Mouse (Mus musculus) heart, embryonic 10.5 days (tissue): ENCODE data around the gene Epha4. TPM values are rescaled to one million over a fixed set of nuclear protein-coding genes. Genes with fewer than 3 reads are reported as not detected.

Experiments
- DNase-seq: peaks from one replicate; pipeline ENCODE4 v3.0.0-alpha.2; 2017; ENCODE audit warnings: low spot score
- H3K27ac ChIP-seq: fragments of 300-500 bp; sonication (generic); 2 replicates; pipeline ENCODE4 v1.5.1; 2016; ENCODE audit warnings: mild to moderate bottlenecking
- H3K27me3 ChIP-seq: fragments of 300-500 bp; sonication (generic); 2 replicates; pipeline ENCODE4 v1.6.1; 2016; ENCODE audit warnings: mild to moderate bottlenecking; ENCODE audit not compliant: poor library complexity, insufficient read depth, severe bottlenecking
- H3K36me3 ChIP-seq: fragments of 300-500 bp; sonication (generic); 2 replicates; pipeline ENCODE4 v1.6.1; 2016; ENCODE audit warnings: mild to moderate bottlenecking, moderate library complexity
- H3K4me1 ChIP-seq: fragments of 300-500 bp; sonication (generic); 2 replicates; pipeline ENCODE4 v1.6.1; 2016; ENCODE audit warnings: mild to moderate bottlenecking
- H3K4me3 ChIP-seq: fragments of 300-500 bp; sonication (generic); 2 replicates; pipeline ENCODE4 v1.5.1; 2016; ENCODE audit warnings: mild to moderate bottlenecking, moderate library complexity
- H3K9me3 ChIP-seq: fragments of 300-500 bp; sonication (generic); 2 replicates; pipeline ENCODE4 v1.6.1; 2016; ENCODE audit warnings: mild to moderate bottlenecking, moderate library complexity
- WGBS: fragments of 180-500 bp; shearing (Covaris S2); methylation state at CpG from one replicate; pipeline ENCODE4 v1.1.7; 2016; 5-methylcytosine and 5-hydroxymethylcytosine counted together
- polyA plus RNA-seq: library from polyadenylated mRNA; unstranded; fragments of >200 nt; fragmentation: Nextera tagmentation; extraction: Ambion mirVana; gene quantifications from 2 replicates; pipeline ENCODE4 v1.2.1, GENCODE M21; 2016

Gene Epha4
- polyA plus RNA-seq, 1 experiment from 2014 or later = 11.5 TPM

DNA sequence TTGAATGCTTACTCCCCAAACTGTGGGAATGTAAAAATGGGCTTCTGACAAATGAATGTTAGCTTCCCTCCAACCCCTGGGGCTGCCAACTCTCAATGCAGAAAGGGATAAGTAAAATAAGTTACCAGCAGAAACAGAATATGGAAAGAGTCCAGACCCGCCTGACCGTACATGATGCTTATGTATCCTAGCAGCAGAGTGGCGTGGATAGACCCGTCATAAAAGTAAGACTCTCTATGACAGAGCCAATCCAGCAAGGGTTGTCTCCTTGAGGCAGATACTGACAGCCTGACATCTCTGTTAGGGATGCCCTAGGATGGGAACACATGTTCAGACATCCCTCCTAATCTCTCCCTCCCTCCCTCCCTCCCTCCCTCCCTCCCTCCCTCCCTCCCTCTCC lies 111.9 kb downstream of the Epha4 start:
- Histone ChIP-seq H3K4me1 (no peaks in the 10 kb centered on the region; the same call in 1 of the 2 replicates), H3K36me3 (peaks cover 7% of the 10 kb centered on the region; the same call in 1 of the 2 replicates), H3K27me3 (no peaks in the 10 kb centered on the region), H3K27ac (no peak overlapping the region), H3K9me3 (no peaks in the 10 kb centered on the region), H3K4me3 (no peak overlapping the region)
- no peak for DNase-seq
- WGBS = 74% methylated on average over 4 of the region's 4 CpGs

DNA sequence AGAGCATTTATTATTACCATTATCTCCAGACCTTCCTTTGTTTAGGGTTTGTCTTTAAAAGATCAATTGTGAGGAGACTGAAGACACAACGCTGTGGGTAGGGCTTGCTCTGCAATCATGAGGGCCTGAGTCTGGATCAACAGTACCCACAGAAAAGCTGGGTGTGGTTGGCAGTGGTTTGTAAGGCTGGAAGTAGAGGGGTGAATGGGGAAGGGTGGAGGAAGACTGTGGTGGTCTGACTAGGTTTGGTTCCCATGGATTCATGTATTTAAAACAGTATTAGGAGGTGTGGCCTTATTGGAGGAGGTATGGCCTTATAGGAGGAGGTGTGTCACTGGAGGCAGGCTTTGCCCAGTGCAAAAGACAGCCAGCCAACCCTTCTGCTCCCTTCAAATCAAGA lies 113.4 kb downstream of the Epha4 start:
- Histone ChIP-seq H3K4me3 (no peak overlapping the region), H3K36me3 (peaks cover 12% of the 10 kb centered on the region), H3K27me3 (no peaks in the 10 kb centered on the region), H3K4me1 (no peaks in the 10 kb centered on the region; the same call in 1 of the 2 replicates), H3K27ac (no peak overlapping the region), H3K9me3 (no peaks in the 10 kb centered on the region)
- DNase-seq = no peak
- WGBS = 67% methylated on average over 1 of the region's 1 CpGs

DNA sequence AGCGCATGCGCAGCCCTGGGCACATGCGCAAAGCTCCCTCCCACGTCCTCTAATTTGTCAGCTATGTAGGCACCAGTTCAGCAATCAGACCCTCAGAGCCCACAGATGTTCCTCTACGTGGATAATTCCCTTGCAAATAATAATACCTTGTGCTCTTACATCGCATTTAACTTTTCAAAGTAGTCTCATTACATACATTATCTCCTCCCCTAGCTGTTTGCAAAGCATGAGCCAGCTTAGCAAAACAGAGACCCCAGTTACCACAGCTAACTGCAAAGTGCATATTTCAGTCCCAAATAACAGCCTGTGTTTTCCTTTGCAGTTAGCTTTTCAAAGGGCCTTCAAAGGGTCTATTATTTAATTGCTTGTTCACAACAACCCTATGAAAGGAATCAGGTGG lies 123.3 kb downstream of the Epha4 start:
- H3K36me3 ChIP-seq = no peaks in the 10 kb centered on the region
- 82% methylated on average over 6 of the region's 6 CpGs for WGBS

DNA sequence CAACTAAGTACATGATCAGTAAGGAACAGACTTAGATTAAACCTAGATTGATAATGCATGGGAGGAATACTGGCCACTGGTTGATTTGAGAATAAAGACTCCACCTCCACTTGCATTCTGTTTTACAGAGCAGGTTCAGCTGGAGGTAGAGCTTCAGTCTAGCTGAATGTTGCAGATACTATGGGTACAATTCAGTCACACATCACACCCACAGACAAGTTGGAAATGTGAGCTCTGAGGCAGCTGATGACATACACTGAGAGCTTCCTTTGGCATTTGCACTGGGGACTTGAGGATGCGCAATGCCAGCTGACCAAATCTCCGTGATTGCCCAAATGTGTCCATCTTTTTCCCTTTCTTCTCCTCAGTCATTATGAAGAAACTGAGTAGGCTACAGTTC lies 125.8 kb downstream of the Epha4 start:
- Histone ChIP-seq H3K36me3 (no peaks in the 10 kb centered on the region), H3K4me3 (no peak overlapping the region), H3K27ac (no peak overlapping the region), H3K9me3 (no peaks in the 10 kb centered on the region), H3K4me1 (peaks cover 24% of the 10 kb centered on the region), H3K27me3 (peaks cover 35% of the 10 kb centered on the region; the same call in 1 of the 2 replicates)
- 94% methylated on average over 2 of the region's 2 CpGs for WGBS
- DNase-seq = no peak

More for the DNA sequence above, 123.3 kb downstream of the Epha4 start:
- no peak for DNase-seq
- Histone ChIP-seq H3K27me3 (peaks cover 18% of the 10 kb centered on the region; the same call in 1 of the 2 replicates), H3K9me3 (no peaks in the 10 kb centered on the region), H3K27ac (no peak overlapping the region), H3K4me1 (peaks cover 13% of the 10 kb centered on the region), H3K4me3 (no peak overlapping the region)

DNA sequence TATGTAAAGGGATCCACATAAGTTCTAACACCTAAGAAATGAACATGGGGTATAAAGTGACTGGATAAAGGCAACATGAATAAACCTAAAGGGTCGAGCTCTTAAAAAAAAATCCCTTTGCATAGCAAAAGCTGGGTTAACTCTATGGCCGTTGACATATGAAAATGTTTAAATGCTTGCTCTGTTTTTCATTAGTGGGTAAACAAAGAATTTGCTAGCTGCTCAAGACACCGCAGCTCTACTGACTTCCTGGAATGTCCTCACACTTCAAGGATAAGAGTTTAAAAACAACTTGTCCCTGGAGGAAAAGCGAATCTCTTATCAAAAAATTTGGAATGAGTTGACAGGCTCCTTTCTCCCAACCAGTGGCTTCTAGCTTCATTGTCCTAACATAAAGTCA lies 126.3 kb downstream of the Epha4 start:
- no peak overlapping the region for H3K27ac ChIP-seq
- DNase-seq = no peak
- peaks cover 24% of the 10 kb centered on the region for H3K4me1 ChIP-seq
- H3K36me3 ChIP-seq = no peaks in the 10 kb centered on the region
- no peaks in the 10 kb centered on the region for H3K9me3 ChIP-seq
- peaks cover 35% of the 10 kb centered on the region; the same call in 1 of the 2 replicates for H3K27me3 ChIP-seq
- no peak overlapping the region for H3K4me3 ChIP-seq
- WGBS = 37% methylated on average over 4 of the region's 4 CpGs

DNA sequence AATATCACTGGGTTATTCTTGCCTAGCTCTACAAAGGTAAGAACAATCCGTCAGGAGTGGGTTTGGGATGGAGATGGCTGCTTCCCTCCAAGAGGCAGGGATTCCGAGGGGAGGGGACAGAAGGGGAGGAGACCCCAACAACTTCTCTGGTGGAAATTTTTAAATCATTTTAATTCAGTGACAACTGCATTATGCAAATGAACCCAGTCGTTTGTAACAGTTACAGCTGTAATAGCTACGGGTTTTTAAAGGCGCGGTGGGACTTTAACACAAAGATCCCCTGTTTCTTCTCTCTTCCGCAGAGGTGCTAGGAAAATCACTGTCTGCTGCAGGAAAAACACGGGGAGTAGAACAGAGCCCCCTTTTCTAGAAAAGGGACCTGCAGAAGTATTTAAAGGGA lies 129.3 kb downstream of the Epha4 start:
- Histone ChIP-seq H3K27me3 (peaks cover 35% of the 10 kb centered on the region; the same call in 1 of the 2 replicates), H3K27ac (no peak overlapping the region), H3K4me1 (peaks cover 24% of the 10 kb centered on the region), H3K4me3 (no peak overlapping the region), H3K9me3 (no peaks in the 10 kb centered on the region), H3K36me3 (no peaks in the 10 kb centered on the region)
- WGBS = 73% methylated on average over 8 of the region's 8 CpGs
- no peak for DNase-seq

DNA sequence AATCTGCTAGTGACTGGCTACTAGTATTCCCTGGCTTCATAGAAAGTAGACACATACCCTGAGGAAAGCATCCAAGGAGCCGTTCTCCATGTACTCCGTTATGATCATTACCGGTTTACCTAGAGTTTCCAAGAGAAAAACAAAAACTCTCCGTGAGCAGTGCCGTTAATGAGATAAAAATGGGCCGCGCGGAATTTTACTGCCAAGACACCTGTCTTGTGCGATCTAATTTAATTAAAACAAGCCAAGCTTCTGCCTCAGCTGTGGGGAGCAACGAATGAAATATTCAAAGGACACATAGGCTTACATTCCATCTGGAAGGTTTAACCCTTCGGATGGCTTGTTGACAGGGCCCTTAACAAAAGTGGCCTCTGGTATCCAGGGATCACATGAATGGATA lies 131.4 kb downstream of the Epha4 start:
- peaks cover 6% of the 10 kb centered on the region; the same call in 1 of the 2 replicates for H3K36me3 ChIP-seq
- H3K9me3 ChIP-seq = no peaks in the 10 kb centered on the region
- WGBS = 74% methylated on average over 11 of the region's 11 CpGs
- no peak overlapping the region for H3K4me3 ChIP-seq
- peaks cover 28% of the 10 kb centered on the region; the same call in 1 of the 2 replicates for H3K27me3 ChIP-seq
- DNase-seq = no peak
- H3K4me1 ChIP-seq = peaks cover 17% of the 10 kb centered on the region
- no peak overlapping the region for H3K27ac ChIP-seq

DNA sequence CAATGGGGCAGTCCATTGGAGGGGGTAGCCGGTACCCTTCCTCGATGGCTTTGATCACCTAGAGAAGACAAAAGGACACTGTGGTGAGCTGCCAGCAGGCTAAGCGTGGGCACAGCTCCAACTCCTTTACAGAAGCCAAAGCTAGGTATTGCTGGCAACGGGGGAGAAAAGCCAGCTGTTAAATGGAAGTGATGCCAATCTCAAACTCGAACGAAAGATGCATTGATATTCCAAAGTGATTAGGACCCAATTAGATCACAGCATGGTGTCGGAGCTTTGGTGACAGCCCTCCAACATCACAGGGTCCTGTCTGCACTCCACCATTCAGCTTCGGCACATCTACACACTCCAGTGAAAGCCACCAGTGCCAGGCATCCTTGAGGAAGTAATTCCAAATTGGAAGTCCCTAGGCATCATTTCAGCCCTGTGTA lies 137.3 kb downstream of the Epha4 start:
- no peak overlapping the region for H3K27ac ChIP-seq
- DNase-seq = no peak
- peaks cover 6% of the 10 kb centered on the region; the same call in 1 of the 2 replicates for H3K27me3 ChIP-seq
- H3K36me3 ChIP-seq = peaks cover 23% of the 10 kb centered on the region; the same call in 1 of the 2 replicates
- no peak overlapping the region for H3K4me3 ChIP-seq
- WGBS = 88% methylated on average over 8 of the region's 8 CpGs
- no peaks in the 10 kb centered on the region for H3K9me3 ChIP-seq
- no peaks in the 10 kb centered on the region for H3K4me1 ChIP-seq

DNA sequence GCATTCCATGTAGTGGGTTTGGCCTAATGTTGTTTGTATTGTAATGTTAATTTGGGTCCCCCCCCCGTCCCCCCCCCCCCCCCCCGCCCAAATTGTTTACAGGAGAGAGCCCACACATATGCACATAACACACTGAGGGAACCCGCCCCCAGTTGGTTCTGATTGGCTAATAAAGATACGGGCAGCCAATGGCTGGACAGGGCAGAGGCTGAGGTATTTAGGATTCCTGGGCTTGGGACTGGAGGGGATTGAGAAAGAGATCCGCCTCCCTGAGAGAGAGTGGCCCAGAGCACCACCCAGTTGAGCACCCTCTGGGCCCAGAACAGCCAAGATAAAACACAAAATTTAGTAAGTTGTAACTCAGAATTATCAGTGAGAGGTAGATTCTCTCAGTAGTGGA lies 140.8 kb downstream of the Epha4 start:
- H3K4me3 ChIP-seq = no peak overlapping the region
- H3K27me3 ChIP-seq = peaks cover 6% of the 10 kb centered on the region; the same call in 1 of the 2 replicates
- H3K9me3 ChIP-seq = no peaks in the 10 kb centered on the region
- H3K27ac ChIP-seq = no peak overlapping the region
- no peak for DNase-seq
- 59% methylated on average over 5 of the region's 5 CpGs for WGBS
- peaks cover 24% of the 10 kb centered on the region; the same call in 1 of the 2 replicates for H3K36me3 ChIP-seq
- peaks cover 2% of the 10 kb centered on the region; the same call in 1 of the 2 replicates for H3K4me1 ChIP-seq

DNA sequence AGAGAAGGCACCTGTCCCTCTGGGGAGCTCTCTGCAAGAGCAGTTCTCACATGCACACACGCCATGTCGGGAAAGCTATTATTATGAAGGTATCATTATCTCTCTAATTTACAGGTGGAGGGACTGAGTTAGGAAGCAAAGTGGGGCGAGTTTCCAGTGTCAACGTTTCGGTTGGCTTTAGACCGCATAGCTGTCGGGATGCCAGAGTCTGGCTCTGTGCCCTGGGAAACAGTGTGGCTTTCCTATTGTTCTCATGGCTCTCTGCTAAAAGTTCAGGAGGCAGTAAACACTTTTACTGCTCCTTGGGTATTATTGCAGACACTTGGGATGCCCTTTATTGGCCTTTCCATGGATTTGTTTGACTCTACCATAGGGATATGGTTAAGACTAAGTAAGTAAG lies 144.0 kb downstream of the Epha4 start:
- Histone ChIP-seq H3K27ac (no peak overlapping the region), H3K9me3 (no peaks in the 10 kb centered on the region), H3K27me3 (no peaks in the 10 kb centered on the region), H3K36me3 (peaks cover 30% of the 10 kb centered on the region; the same call in 1 of the 2 replicates), H3K4me3 (no peak overlapping the region), H3K4me1 (peaks cover 2% of the 10 kb centered on the region; the same call in 1 of the 2 replicates)
- no peak for DNase-seq
- WGBS = 79% methylated on average over 7 of the region's 7 CpGs

DNA sequence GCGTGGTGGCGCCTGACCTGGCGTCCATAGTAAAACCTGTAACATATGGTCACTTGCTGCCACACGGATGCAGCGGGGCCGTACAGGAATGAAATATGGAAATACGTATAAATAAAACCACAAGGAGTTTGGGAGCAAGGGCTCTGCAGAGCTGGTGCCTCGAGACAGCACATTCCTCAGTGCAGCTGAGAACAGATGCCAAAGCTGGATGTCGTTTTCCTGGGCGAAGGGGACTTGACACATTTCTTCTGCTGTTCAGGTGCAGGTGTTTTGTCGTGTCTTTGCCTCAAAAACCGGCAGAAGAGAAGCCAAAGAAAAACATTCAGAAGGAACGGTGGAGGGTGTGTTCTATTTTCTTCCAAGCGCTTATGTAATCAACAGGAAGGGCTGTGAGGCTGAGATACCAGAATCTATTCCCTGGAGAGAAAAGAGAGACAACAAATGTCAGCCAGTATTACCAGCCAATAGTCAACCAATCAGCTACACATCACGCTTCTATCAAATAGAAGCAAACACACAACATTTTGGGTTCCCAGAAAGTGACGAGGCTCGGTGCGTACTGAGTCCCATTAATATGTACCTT lies 145.5 kb downstream of the Epha4 start:
- peaks cover 2% of the 10 kb centered on the region; the same call in 1 of the 2 replicates for H3K4me1 ChIP-seq

DNA sequence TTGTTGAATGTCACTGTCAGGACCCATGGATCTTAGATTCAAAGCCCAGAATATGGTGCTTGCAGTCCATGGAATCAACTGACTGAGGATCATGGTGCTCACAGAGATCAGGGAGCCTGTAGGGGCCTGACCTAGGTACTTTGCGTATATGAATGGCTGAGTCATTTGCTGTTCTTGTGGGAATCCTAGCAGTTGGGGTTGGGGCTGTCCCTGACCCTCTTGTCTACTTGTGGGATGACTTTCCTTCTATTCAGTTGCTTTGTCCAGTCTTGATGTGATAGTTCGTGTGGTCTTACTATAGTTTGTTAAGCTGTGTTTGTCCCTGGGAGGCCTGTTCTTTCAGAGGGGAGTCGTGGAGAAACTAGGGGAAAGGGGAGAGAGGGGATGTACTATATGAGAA lies 149.0 kb downstream of the Epha4 start:
- 80% methylated on average over 3 of the region's 3 CpGs for WGBS
- no peak overlapping the region for H3K4me3 ChIP-seq
- no peaks in the 10 kb centered on the region for H3K27me3 ChIP-seq
- peaks cover 10% of the 10 kb centered on the region; the same call in 1 of the 2 replicates for H3K36me3 ChIP-seq
- H3K27ac ChIP-seq = no peak overlapping the region
- no peaks in the 10 kb centered on the region for H3K4me1 ChIP-seq
- H3K9me3 ChIP-seq = no peaks in the 10 kb centered on the region
- no peak for DNase-seq

More for the DNA sequence above, 145.5 kb downstream of the Epha4 start:
- Histone ChIP-seq H3K4me3 (no peak overlapping the region), H3K9me3 (no peaks in the 10 kb centered on the region), H3K36me3 (peaks cover 27% of the 10 kb centered on the region; the same call in 1 of the 2 replicates), H3K27ac (peak overlapping the region; percentile 29; the same call in 1 of the 2 replicates), H3K27me3 (no peaks in the 10 kb centered on the region)
- DNase-seq = no peak
- WGBS = 71% methylated on average over 18 of the region's 18 CpGs

DNA sequence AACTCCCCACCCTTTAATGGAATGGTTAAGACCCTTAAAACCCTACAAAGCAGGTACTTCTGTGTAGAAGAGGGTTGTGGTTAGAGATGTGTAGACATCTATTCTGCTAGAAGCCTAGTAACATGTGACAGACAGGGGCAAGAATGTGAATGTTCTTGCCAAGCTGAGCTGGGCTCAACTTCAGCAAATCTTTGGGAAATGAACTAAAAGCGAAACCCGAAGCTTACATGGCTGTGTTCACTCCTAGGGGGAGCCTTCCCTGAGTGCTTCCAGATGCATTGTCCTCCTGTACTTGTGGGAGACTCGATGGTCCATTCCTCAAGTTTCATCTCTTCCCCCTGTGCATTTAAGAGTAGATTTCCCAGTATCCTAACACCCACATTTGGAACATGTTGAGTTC lies 150.3 kb downstream of the Epha4 start:
- no peak for DNase-seq
- Histone ChIP-seq H3K9me3 (no peaks in the 10 kb centered on the region), H3K4me1 (no peaks in the 10 kb centered on the region), H3K36me3 (peaks cover 10% of the 10 kb centered on the region; the same call in 1 of the 2 replicates), H3K4me3 (no peak overlapping the region), H3K27ac (no peak overlapping the region), H3K27me3 (no peaks in the 10 kb centered on the region)
- 80% methylated on average over 3 of the region's 3 CpGs for WGBS
